Mouse (Mus musculus) CH12.LX (cell line): ENCODE data around the gene Stk10. TPM values are rescaled to one million over a fixed set of nuclear protein-coding genes. Genes with fewer than 3 reads are reported as not detected.

ENCODE experiments used
- DNase-seq: peaks from one replicate; pipeline ENCODE4 v3.0.0-alpha.2; 2013; ENCODE audit errors: extremely low read depth
- H3K27ac ChIP-seq: 2 replicates; pipeline ENCODE4 v1.5.1; 2012; ENCODE audit warnings: low read depth, mild to moderate bottlenecking, control low read depth, moderate library complexity; ENCODE audit not compliant: insufficient read depth
- H3K27me3 ChIP-seq: replicated peaks from 2 replicates; pipeline ENCODE3; 2012; ENCODE audit warnings: inconsistent platforms
- H3K36me3 ChIP-seq, 2 experiments: replicated peaks in 1 of 2; 2 replicates each; pipeline versions ENCODE3 to v1.6.1; 2012; ENCODE audit warnings: inconsistent platforms in 1 of 2, low read length in 1 of 2, mild to moderate bottlenecking in 1 of 2, mixed read lengths in 1 of 2, moderate library complexity in 1 of 2; ENCODE audit not compliant: control insufficient read depth in 1 of 2, insufficient read depth in 1 of 2
- H3K4me1 ChIP-seq, 2 experiments: 2 replicates each; pipeline ENCODE4 v1.6.1; 2012; ENCODE audit warnings: inconsistent platforms in 1 of 2, moderate library complexity in 1 of 2; ENCODE audit not compliant: insufficient read depth in 2 of 2, control insufficient read depth in 1 of 2
- H3K4me2 ChIP-seq: 2 replicates; pipeline ENCODE4 v1.6.1; 2012; ENCODE audit warnings: low read depth, mild to moderate bottlenecking, control low read depth; ENCODE audit not compliant: poor library complexity, insufficient read depth, severe bottlenecking
- H3K4me3 ChIP-seq, 3 experiments: fragments of 150-350 bp in 1 of 3; sonication (generic) in 1 of 3; replicated peaks in 1 of 3; 2 replicates each; pipeline versions ENCODE3 to v1.5.1; 2011 to 2012; ENCODE audit warnings: low read depth in 2 of 3, low read length in 2 of 3, mild to moderate bottlenecking in 2 of 3, moderate library complexity in 2 of 3, control low read depth in 1 of 3, improper control_type of control experiment in 1 of 3, inconsistent platforms in 1 of 3, mixed read lengths in 1 of 3; ENCODE audit not compliant: poor library complexity in 1 of 3
- H3K79me2 ChIP-seq: replicated peaks from 2 replicates; pipeline ENCODE4 v1.6.1; 2012; ENCODE audit warnings: mild to moderate bottlenecking, moderate library complexity; ENCODE audit not compliant: control insufficient read depth, poor library complexity, insufficient read depth, severe bottlenecking; ENCODE audit errors: extremely low read depth
- H3K9ac ChIP-seq: 2 replicates; pipeline ENCODE4 v1.6.1; 2012; ENCODE audit warnings: low read depth, mild to moderate bottlenecking, control low read depth, moderate library complexity; ENCODE audit not compliant: insufficient read depth
- H3K9me3 ChIP-seq: replicated peaks from 2 replicates; pipeline ENCODE3; 2012; ENCODE audit warnings: low read length, inconsistent platforms, mixed read lengths
- CHD2 ChIP-seq: IDR thresholded peaks from 2 replicates; pipeline ENCODE4 v1.6.1; 2011; ENCODE audit warnings: low read length, improper control_type of control experiment
- CTCF ChIP-seq, 2 experiments: IDR thresholded peaks in 1 of 2; conservative IDR thresholded peaks in 1 of 2; 2 replicates each; pipeline ENCODE4 v1.5.1; 2011 to 2012; ENCODE audit warnings: low read depth in 2 of 2, low read length in 2 of 2, improper control_type of control experiment in 1 of 2, inconsistent platforms in 1 of 2, mild to moderate bottlenecking in 1 of 2, moderate library complexity in 1 of 2
- ETS1 ChIP-seq: conservative IDR thresholded peaks from 2 replicates; pipeline ENCODE4 v1.6.1; 2012; ENCODE audit warnings: low read depth, mild to moderate bottlenecking, inconsistent platforms, low read length, improper control_type of control experiment, moderate library complexity
- GABPA ChIP-seq: IDR thresholded peaks from 2 replicates; pipeline ENCODE4 v1.6.1; 2012; ENCODE audit warnings: low read depth, low read length, improper control_type of control experiment, inconsistent platforms; ENCODE audit not compliant: insufficient replicate concordance
- IRF4 ChIP-seq: IDR thresholded peaks from 2 replicates; pipeline ENCODE4 v1.6.1; 2014; ENCODE audit warnings: low read depth, mild to moderate bottlenecking, inconsistent platforms, low read length, improper control_type of control experiment
- JUND ChIP-seq: conservative IDR thresholded peaks from 2 replicates; pipeline ENCODE4 v1.6.1; 2011; ENCODE audit warnings: low read depth, low read length, improper control_type of control experiment
- KAT2A ChIP-seq: IDR thresholded peaks from 2 replicates; pipeline ENCODE4 v1.6.1; 2012; ENCODE audit warnings: low read length, improper control_type of control experiment, inconsistent platforms; ENCODE audit not compliant: insufficient replicate concordance
- MAX ChIP-seq: IDR thresholded peaks from 2 replicates; pipeline ENCODE4 v1.6.1; 2011; ENCODE audit warnings: low read length, improper control_type of control experiment
- MEF2A ChIP-seq: IDR thresholded peaks from 2 replicates; pipeline ENCODE4 v1.6.1; 2014; ENCODE audit warnings: low read depth, mild to moderate bottlenecking, inconsistent platforms, low read length, improper control_type of control experiment, borderline replicate concordance
- MYC ChIP-seq: IDR thresholded peaks from 2 replicates; pipeline ENCODE4 v1.6.1; 2011; ENCODE audit warnings: low read depth, mild to moderate bottlenecking, improper control_type of control experiment, low read length
- NELFE ChIP-seq: IDR thresholded peaks from 2 replicates; pipeline ENCODE4 v1.6.1; 2011; ENCODE audit warnings: low read depth, low read length, improper control_type of control experiment
- PAX5 ChIP-seq: IDR thresholded peaks from 2 replicates; pipeline ENCODE4 v1.6.1; 2012; ENCODE audit warnings: low read length, inconsistent platforms, mixed read lengths
- POLR2AphosphoS2 ChIP-seq: IDR thresholded peaks from 2 replicates; pipeline ENCODE4 v1.6.1; 2011; ENCODE audit warnings: low read depth, low read length, improper control_type of control experiment
- RAD21 ChIP-seq: IDR thresholded peaks from 2 replicates; pipeline ENCODE4 v1.6.1; 2011; ENCODE audit warnings: low read depth, mild to moderate bottlenecking, low read length, improper control_type of control experiment, moderate library complexity
- SIN3A ChIP-seq: IDR thresholded peaks from 2 replicates; pipeline ENCODE4 v1.6.1; 2012; ENCODE audit warnings: low read length, improper control_type of control experiment, inconsistent platforms
- SMC3 ChIP-seq: IDR thresholded peaks from 2 replicates; pipeline ENCODE4 v1.6.1; 2011; ENCODE audit warnings: low read depth, low read length, improper control_type of control experiment
- TCF12 ChIP-seq: IDR thresholded peaks from 2 replicates; pipeline ENCODE4 v1.6.1; 2014; ENCODE audit warnings: low read depth, mild to moderate bottlenecking, inconsistent platforms, low read length, improper control_type of control experiment
- UBTF ChIP-seq: IDR thresholded peaks from 2 replicates; pipeline ENCODE4 v1.6.1; 2012; ENCODE audit warnings: low read depth, mild to moderate bottlenecking, inconsistent platforms, low read length, improper control_type of control experiment, moderate library complexity
- USF2 ChIP-seq: conservative IDR thresholded peaks from 2 replicates; pipeline ENCODE4 v1.6.1; 2011; ENCODE audit warnings: low read depth, low read length, improper control_type of control experiment
- ZC3H11A ChIP-seq: IDR thresholded peaks from 2 replicates; pipeline ENCODE4 v1.6.1; 2012; ENCODE audit warnings: low read depth, mild to moderate bottlenecking, inconsistent platforms, low read length, improper control_type of control experiment
- ZKSCAN1 ChIP-seq: IDR thresholded peaks from 2 replicates; pipeline ENCODE4 v1.6.1; 2012; ENCODE audit warnings: low read depth, inconsistent platforms, low read length, improper control_type of control experiment, borderline replicate concordance
- ZMIZ1 ChIP-seq: IDR thresholded peaks from 2 replicates; pipeline ENCODE4 v1.6.1; 2012; ENCODE audit warnings: low read depth, mild to moderate bottlenecking, inconsistent platforms, low read length, improper control_type of control experiment
- dilution Hi-C: fragments of 300-500 bp; cut with MboI; formaldehyde crosslinking; loops from 2 replicates; pipeline ENCODE4 v1.14.3; 2020; ENCODE audit warnings: low sequenced_read_pairs; ENCODE audit not compliant: extremely low pct_unique_long_range_greater_than_20kb, extremely low pct_ligation_motif_present
- in situ Hi-C: fragments of 300-500 bp; cut with MboI; formaldehyde crosslinking; loops from 3 replicates; pipeline ENCODE4 v1.14.3; 2019; ENCODE audit warnings: low sequenced_read_pairs, low pct_ligation_motif_present, low pct_unique_long_range_greater_than_20kb, mixed read lengths
- polyA plus RNA-seq: library from polyadenylated mRNA; unstranded; fragments of >175 nt; gene quantifications from 2 replicates; pipeline ENCODE4 v1.2.1, GENCODE M21; 2012; ENCODE audit warnings: low read depth; ENCODE audit not compliant: insufficient read length
- total RNA-seq, 2 experiments: library from RNA; depleted of rRNA; stranded (reverse); fragments of 300-350 nt in 1 of 2; fragments of >200 nt in 1 of 2; gene quantifications; 2 replicates each; pipeline ENCODE4 v1.2.3; 2012 to 2014

The Stk10 gene
- total and polyA plus RNA-seq, 3 experiments: 20.0 to 40.3 (median 23.2) TPM

- dilution Hi-C loops (no loop called here), in situ Hi-C loops (no loop called here)
- H3K79me2 ChIP-seq: peaks cover 86% of the 10 kb centered on the region
- H3K27me3 ChIP-seq: no peaks in the 10 kb centered on the region
- no peaks in the 10 kb centered on the region for H3K9me3 ChIP-seq
- no peak overlapping the region for H3K4me2 ChIP-seq
- no peak overlapping the region for H3K4me3 ChIP-seq
- no peak overlapping the region for H3K27ac ChIP-seq
- DNase-seq: no peak
- peaks cover 14 to 65% of the 10 kb centered on the region in 2 experiments for H3K36me3 ChIP-seq
- H3K4me1 ChIP-seq: peaks cover 3 to 69% of the 10 kb centered on the region in 2 experiments; a peak in 3 of 4 replicates
- no peak for TF ChIP-seq CHD2
- no peak for TF ChIP-seq SIN3A
- no peak for TF ChIP-seq SMC3
- no peak for TF ChIP-seq ETS1
- TF ChIP-seq ZMIZ1: no peak
- TF ChIP-seq UBTF: no peak
- no peak overlapping the region for H3K9ac ChIP-seq
Measured at GRCm38 (mm10) chr11:32650893-32651590, 117.9 kb downstream of the Stk10 start.

GRCm38 (mm10) chr11:32651723-32652122, 118.6 kb downstream of the Stk10 start:
- Histone ChIP-seq H3K9me3 (no peaks in the 10 kb centered on the region), H3K4me1 (peaks cover 3 to 62% of the 10 kb centered on the region in 2 experiments; a peak in 3 of 4 replicates), H3K36me3 (peaks cover 14 to 65% of the 10 kb centered on the region in 2 experiments), H3K27ac (no peak overlapping the region)
- no peak for TF ChIP-seq PAX5
- TF ChIP-seq, all 38 proteins: peak for 0
- H3K4me3 ChIP-seq: no peak overlapping the region
- DNase-seq: no peak
- no peak overlapping the region for H3K9ac ChIP-seq
- in situ Hi-C loops (no loop called here), dilution Hi-C loops (no loop called here)
- H3K4me2 ChIP-seq: no peak overlapping the region
- peaks cover 86% of the 10 kb centered on the region for H3K79me2 ChIP-seq
- H3K27me3 ChIP-seq: no peaks in the 10 kb centered on the region

GRCm38 (mm10) chr11:32662082-32662656, 129.1 kb downstream of the Stk10 start:
- H3K36me3 ChIP-seq: peaks cover 4 to 61% of the 10 kb centered on the region in 2 experiments
- H3K9ac ChIP-seq: no peak overlapping the region
- H3K4me3 ChIP-seq: no peak overlapping the region
- TF ChIP-seq POLR2AphosphoS2: no peak
- TF ChIP-seq KAT2A: no peak
- TF ChIP-seq MEF2A: no peak
- TF ChIP-seq MAX: no peak
- TF ChIP-seq NELFE: no peak
- no peak for TF ChIP-seq IRF4
- TF ChIP-seq PAX5: no peak
- TF ChIP-seq GABPA: no peak
- TF ChIP-seq CHD2: no peak
- no peak for TF ChIP-seq MYC
- no peak for TF ChIP-seq ZC3H11A
- TF ChIP-seq ZKSCAN1: no peak
- TF ChIP-seq SMC3: no peak
- no peak for TF ChIP-seq JUND
- TF ChIP-seq USF2: no peak
- no peak for TF ChIP-seq RAD21
- TF ChIP-seq CTCF (conservative IDR thresholded peaks at IDR 0.05 in 1 of 2, IDR thresholded peaks at IDR 0.05 in 1 of 2; ENCODE audit: low read depth in 2 of 2, low read length in 2 of 2): no peak
- no peak for TF ChIP-seq TCF12
- peaks cover 62% of the 10 kb centered on the region for H3K79me2 ChIP-seq
- in situ Hi-C loops: no loop called here
- no peaks in the 10 kb centered on the region for H3K9me3 ChIP-seq
- H3K27ac ChIP-seq: no peak overlapping the region
- H3K27me3 ChIP-seq: no peaks in the 10 kb centered on the region
- dilution Hi-C loops: no loop called here
- no peak for DNase-seq
- peaks cover 0 to 37% of the 10 kb centered on the region in 2 experiments; a peak in 2 of 4 replicates for H3K4me1 ChIP-seq
- H3K4me2 ChIP-seq: no peak overlapping the region
